Mouse (Mus musculus): ENCODE data around the gene Olfr1270.
"Not testable (repeated sequence)": the region's sequence is repeated elsewhere in the genome, so short reads cannot be mapped to it uniquely, and the experiment has no call there.

- not testable (repeated sequence) for TF ChIP-seq MAFK (IDR thresholded peaks at IDR 0.05; ENCODE audit: insufficient read depth, low read depth, low read length); CHD2 (IDR thresholded peaks at IDR 0.05; ENCODE audit: low read depth, low read length)
Measured at GRCm38 (mm10) chr2:90187082-90187481, 34.2 kb upstream of the Olfr1270 start.
